Mouse (Mus musculus) liver, embryonic 14.5 days (tissue): ENCODE measurements around the gene Rrp15. TPM values are rescaled to one million over a fixed set of nuclear protein-coding genes. Genes with fewer than 3 reads are reported as not detected.

Experiments
- ATAC-seq: fragments of 200-750 bp; cut with Nextera tagmentation; 2 replicates; pipeline ENCODE4 v1.8.0; 2017; ENCODE audit warnings: moderate number of reproducible peaks, mild to moderate bottlenecking, moderate library complexity; ENCODE audit not compliant: insufficient read depth
- DNase-seq, 3 experiments: peaks; one replicate each; pipeline ENCODE4 v3.0.0-alpha.2; 2012 to 2013; ENCODE audit warnings: low read depth in 3 of 3, low spot score in 3 of 3
- H3K27ac ChIP-seq: fragments of 300-500 bp; sonication (generic); 2 replicates; pipeline ENCODE4 v1.5.1; 2014; ENCODE audit warnings: moderate library complexity, mild to moderate bottlenecking, control low read depth, inconsistent platforms
- H3K27me3 ChIP-seq: fragments of 300-500 bp; sonication (generic); 2 replicates; pipeline ENCODE4 v1.6.1; 2014; ENCODE audit warnings: mild to moderate bottlenecking, low read length, moderate library complexity; ENCODE audit not compliant: control insufficient read depth, insufficient read depth
- H3K36me3 ChIP-seq: fragments of 300-500 bp; sonication (generic); replicated peaks from 2 replicates; pipeline ENCODE4 v1.6.1; 2014; ENCODE audit warnings: low read depth; ENCODE audit not compliant: control insufficient read depth, insufficient read depth
- H3K4me1 ChIP-seq, 2 experiments: fragments of 200-500 bp in 1 of 2; fragments of 300-500 bp in 1 of 2; sonication (generic) in 1 of 2; replicated peaks; 2 replicates each; pipeline ENCODE4 v1.6.1; 2012 to 2014; ENCODE audit warnings: antibody characterized with exemption in 1 of 2, inconsistent platforms in 1 of 2, low read length in 1 of 2; ENCODE audit not compliant: control insufficient read depth in 2 of 2, insufficient read depth in 2 of 2
- H3K4me2 ChIP-seq: fragments of 300-500 bp; sonication (generic); 2 replicates; pipeline ENCODE4 v1.6.1; 2014; ENCODE audit warnings: low read depth, mild to moderate bottlenecking, control low read depth, moderate library complexity
- H3K4me3 ChIP-seq, 2 experiments: fragments of 200-500 bp in 1 of 2; fragments of 300-500 bp in 1 of 2; sonication (generic) in 1 of 2; 2 replicates each; pipeline ENCODE4 v1.5.1; 2012 to 2014; ENCODE audit warnings: low read depth in 2 of 2, low read length in 2 of 2, mild to moderate bottlenecking in 2 of 2, control low read depth in 1 of 2, inconsistent platforms in 1 of 2, moderate library complexity in 1 of 2; ENCODE audit not compliant: insufficient read depth in 1 of 2
- H3K9ac ChIP-seq: fragments of 300-500 bp; sonication (generic); replicated peaks from 2 replicates; pipeline ENCODE4 v1.6.1; 2014; ENCODE audit warnings: mild to moderate bottlenecking, control low read depth, moderate library complexity
- H3K9me3 ChIP-seq: fragments of 300-500 bp; sonication (generic); 2 replicates; pipeline ENCODE4 v1.6.1; 2016; ENCODE audit warnings: low read length, mixed read lengths; ENCODE audit not compliant: control insufficient read depth
- CTCF ChIP-seq: IDR thresholded peaks from 2 replicates; pipeline ENCODE4 v1.5.1; 2016; ENCODE audit warnings: antibody characterized with exemption, low read depth, control low read depth
- EP300 ChIP-seq: IDR thresholded peaks from 2 replicates; pipeline ENCODE4 v1.6.1; 2016; ENCODE audit warnings: antibody characterized with exemption, low read depth
- WGBS: fragments of 180-500 bp; shearing (Covaris S2); extraction: QIAGEN DNeasy Blood & Tissue Kit; methylation state at CpG from one replicate; pipeline ENCODE4 v1.1.7; 2014; ENCODE audit not compliant: insufficient replicate concordance; 5-methylcytosine and 5-hydroxymethylcytosine counted together
- polyA plus RNA-seq, 2 experiments: library from polyadenylated mRNA; depleted of rRNA in 1 of 2; stranded (reverse) in 1 of 2; unstranded in 1 of 2; fragments of >200 nt; fragmentation: Nextera tagmentation in 1 of 2; extraction: Ambion mirVana in 1 of 2; gene quantifications; 2 replicates each; pipeline versions ENCODE4 v1.2.1 to v1.2.3; 2012 to 2014

Gene Rrp15
- polyA plus RNA-seq, 2 experiments = 21.7 to 29.1 TPM

GRCm38 (mm10) chr1:186701206-186701905, 47.8 kb downstream of the Rrp15 start:
- H3K27ac ChIP-seq = no peak overlapping the region
- WGBS = 63% methylated on average over 8 of the region's 8 CpGs
- no peak for TF ChIP-seq CTCF
- TF ChIP-seq EP300 = no peak
- H3K4me2 ChIP-seq = no peak overlapping the region
- no peaks in the 10 kb centered on the region for H3K9me3 ChIP-seq
- no peak overlapping the region for H3K4me3 ChIP-seq
- peaks cover 35% of the 10 kb centered on the region for H3K27me3 ChIP-seq
- H3K9ac ChIP-seq = no peak overlapping the region
- no peak for DNase-seq
- ATAC-seq = no peak
- no peaks in the 10 kb centered on the region for H3K36me3 ChIP-seq
- H3K4me1 ChIP-seq = no peaks in the 10 kb centered on the region; a peak in 1 of 4 replicates

GRCm38 (mm10) chr1:186700496-186700895, 48.7 kb downstream of the Rrp15 start:
- H3K9ac ChIP-seq = no peak overlapping the region
- peaks cover 29% of the 10 kb centered on the region for H3K27me3 ChIP-seq
- H3K4me3 ChIP-seq = no peak overlapping the region
- H3K9me3 ChIP-seq = no peaks in the 10 kb centered on the region
- H3K4me1 ChIP-seq = no peaks in the 10 kb centered on the region; a peak in 1 of 4 replicates
- no peak overlapping the region for H3K4me2 ChIP-seq
- H3K36me3 ChIP-seq = no peaks in the 10 kb centered on the region
- TF ChIP-seq CTCF = no peak
- TF ChIP-seq EP300 = no peak
- 69% methylated on average over 3 of the region's 3 CpGs for WGBS
- DNase-seq = no peak
- no peak overlapping the region for H3K27ac ChIP-seq
- ATAC-seq = no peak

GRCm38 (mm10) chr1:186698583-186699338, 50.4 kb downstream of the Rrp15 start:
- WGBS = 61% methylated on average over 15 of the region's 15 CpGs
- no peak for TF ChIP-seq EP300
- TF ChIP-seq CTCF = peak; percentile 60; the same call in 1 of the 2 replicates
- H3K9me3 ChIP-seq = no peaks in the 10 kb centered on the region
- no peak overlapping the region for H3K27ac ChIP-seq
- no peak overlapping the region for H3K9ac ChIP-seq
- no peak overlapping the region for H3K4me2 ChIP-seq
- no peak overlapping the region for H3K4me3 ChIP-seq
- no peak for DNase-seq
- H3K27me3 ChIP-seq = peaks cover 13% of the 10 kb centered on the region
- H3K4me1 ChIP-seq = no peaks in the 10 kb centered on the region; a peak in 1 of 4 replicates
- ATAC-seq = no peak
- H3K36me3 ChIP-seq = no peaks in the 10 kb centered on the region

- Histone ChIP-seq H3K9me3 (no peaks in the 10 kb centered on the region), H3K4me1 (no peaks in the 10 kb centered on the region), H3K27me3 (no peaks in the 10 kb centered on the region), H3K36me3 (no peaks in the 10 kb centered on the region), H3K9ac (no peak overlapping the region), H3K4me3 (no peak overlapping the region), H3K4me2 (no peak overlapping the region), H3K27ac (no peak overlapping the region)
- ATAC-seq (no peak), DNase-seq (no peak)
- no peak for TF ChIP-seq EP300
- TF ChIP-seq CTCF = no peak
- 54% methylated on average over 9 of the region's 9 CpGs for WGBS
These were observed 52.9 kb downstream of the Rrp15 start for GRCm38 (mm10) chr1:186696231-186696630.

- H3K4me2 ChIP-seq = no peak overlapping the region
- no peak for ATAC-seq
- TF ChIP-seq CTCF (no peak), EP300 (no peak)
- DNase-seq = no peak
- no peaks in the 10 kb centered on the region for H3K9me3 ChIP-seq
- no peak overlapping the region for H3K9ac ChIP-seq
- no peak overlapping the region for H3K27ac ChIP-seq
- no peaks in the 10 kb centered on the region for H3K4me1 ChIP-seq
- 49% methylated on average over 4 of the region's 4 CpGs for WGBS
- H3K27me3 ChIP-seq = no peaks in the 10 kb centered on the region
- H3K36me3 ChIP-seq = no peaks in the 10 kb centered on the region
- no peak overlapping the region for H3K4me3 ChIP-seq
These were observed 53.8 kb downstream of the Rrp15 start for GRCm38 (mm10) chr1:186695361-186695760.
